Mouse (Mus musculus): ENCODE data around the gene Tmeff2. TPM values are rescaled to one million over a fixed set of nuclear protein-coding genes. Genes with fewer than 3 reads are reported as not detected.

The Tmeff2 gene
- total and polyA plus RNA-seq, 2 experiments from 2014 or later: 38.9 to 67.7 TPM

- Histone ChIP-seq H3K9ac (peak overlapping the region; percentile 83), H3K36me3 (ENCODE audit: insufficient read depth) (no peaks in the 10 kb centered on the region), H3K9me3 (ENCODE audit: low read length) (no peaks in the 10 kb centered on the region), H3K27me3 (ENCODE audit: insufficient read depth, low read length) (no peaks in the 10 kb centered on the region), H3K4me2 (ENCODE audit: low read depth) (peak overlapping the region; percentile 93), H3K4me1 (ENCODE audit: insufficient read depth) (0 out of 2 replicates have a peak, but pooled peaks cover 4% of the 10 kb centered on the region), H3K4me3 (ENCODE audit: low read depth, low read length) (peak overlapping the region; percentile 90), H3K27ac (ENCODE audit: low read depth, low read length) (peak overlapping the region; percentile 92)
- TF ChIP-seq CTCF (IDR thresholded peaks at IDR 0.05; ENCODE audit: low read depth): no peak
- 1% methylated on average over 35 of the region's 35 CpGs for WGBS
- DNase-seq (peak; percentile 55), ATAC-seq (peak; percentile 44)
Measured at GRCm38 (mm10) chr1:50927679-50928187, 27.3 kb downstream of the Tmeff2 start.

- Histone ChIP-seq H3K27ac (ENCODE audit: low read depth, low read length) (no peak overlapping the region), H3K9me3 (ENCODE audit: low read length) (no peaks in the 10 kb centered on the region), H3K27me3 (ENCODE audit: insufficient read depth, low read length) (no peaks in the 10 kb centered on the region), H3K4me3 (ENCODE audit: low read depth, low read length) (peak overlapping the region; percentile 90), H3K4me2 (ENCODE audit: low read depth) (peak overlapping the region; percentile 93), H3K36me3 (ENCODE audit: insufficient read depth) (no peaks in the 10 kb centered on the region), H3K4me1 (ENCODE audit: insufficient read depth) (0 out of 2 replicates have a peak, but pooled peaks cover 4% of the 10 kb centered on the region), H3K9ac (peak overlapping the region; percentile 25; the same call in 1 of the 2 replicates)
- TF ChIP-seq CTCF (IDR thresholded peaks at IDR 0.05; ENCODE audit: low read depth): no peak
- ATAC-seq: no peak
- 27% methylated on average over 3 of the region's 3 CpGs for WGBS
- no peak for DNase-seq
Measured at GRCm38 (mm10) chr1:50928776-50929175, 28.3 kb downstream of the Tmeff2 start.

DNA sequence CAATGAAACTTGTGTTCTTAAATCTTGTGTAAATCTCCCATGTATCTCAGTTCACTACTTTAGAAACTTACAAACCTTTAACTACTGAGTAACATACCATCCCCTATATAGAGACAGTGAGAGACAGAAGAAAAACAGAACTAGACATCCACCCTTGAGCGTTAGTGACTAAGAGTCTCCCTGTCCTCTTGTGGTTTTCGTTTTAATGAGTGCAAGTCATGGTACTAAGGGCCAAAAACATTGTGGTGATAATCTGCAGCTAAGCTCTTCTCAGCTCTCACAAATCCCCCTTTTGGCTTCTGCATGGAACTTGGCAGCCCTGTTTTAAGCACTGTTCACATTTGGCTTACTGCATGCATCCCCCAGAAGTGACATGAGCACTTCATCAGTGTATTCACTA, 34.6 kb downstream of the Tmeff2 start:
- H3K4me2 ChIP-seq (ENCODE audit: low read depth): no peak overlapping the region
- H3K9ac ChIP-seq: no peak overlapping the region
- no peak overlapping the region for H3K27ac ChIP-seq (ENCODE audit: low read depth, low read length)
- H3K4me1 ChIP-seq (ENCODE audit: insufficient read depth): 0 out of 2 replicates have a peak, but pooled peaks cover 4% of the 10 kb centered on the region
- H3K4me3 ChIP-seq (ENCODE audit: low read depth, low read length): no peak overlapping the region
- TF ChIP-seq CTCF (IDR thresholded peaks at IDR 0.05; ENCODE audit: low read depth): no peak
- H3K36me3 ChIP-seq (ENCODE audit: insufficient read depth): no peaks in the 10 kb centered on the region
- DNase-seq: no peak
- WGBS: 46% methylated on average over 2 of the region's 2 CpGs
- H3K9me3 ChIP-seq (ENCODE audit: low read length): no peaks in the 10 kb centered on the region
- H3K27me3 ChIP-seq (ENCODE audit: insufficient read depth, low read length): no peaks in the 10 kb centered on the region
- ATAC-seq: no peak

DNA sequence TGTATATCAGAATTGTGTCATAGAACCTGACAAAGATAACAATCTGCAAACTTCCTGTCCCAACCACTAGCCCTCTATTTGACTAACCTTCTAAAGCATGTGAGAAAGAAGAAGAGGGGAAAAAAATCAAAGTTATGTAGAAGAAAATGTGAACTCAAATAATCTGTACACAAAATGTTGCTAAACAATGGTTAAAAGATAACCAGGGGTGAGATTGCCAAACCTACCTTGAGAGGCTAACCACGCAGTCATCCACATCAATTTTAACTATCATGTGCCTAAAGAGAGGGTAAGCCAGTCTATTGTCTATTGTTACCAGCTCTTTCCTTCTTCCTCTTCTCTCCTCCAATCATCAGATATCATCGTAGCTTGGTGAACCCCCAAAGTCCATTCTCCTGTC, 35.0 kb downstream of the Tmeff2 start:
- H3K9me3 ChIP-seq (ENCODE audit: low read length): no peaks in the 10 kb centered on the region
- DNase-seq: no peak
- WGBS: 85% methylated on average over 2 of the region's 2 CpGs
- no peak for ATAC-seq
- no peaks in the 10 kb centered on the region for H3K36me3 ChIP-seq (ENCODE audit: insufficient read depth)
- H3K4me1 ChIP-seq (ENCODE audit: insufficient read depth): 0 out of 2 replicates have a peak, but pooled peaks cover 4% of the 10 kb centered on the region
- TF ChIP-seq CTCF (IDR thresholded peaks at IDR 0.05; ENCODE audit: low read depth): no peak
- no peak overlapping the region for H3K4me2 ChIP-seq (ENCODE audit: low read depth)
- no peak overlapping the region for H3K4me3 ChIP-seq (ENCODE audit: low read depth, low read length)
- H3K27ac ChIP-seq (ENCODE audit: low read depth, low read length): no peak overlapping the region
- H3K27me3 ChIP-seq (ENCODE audit: insufficient read depth, low read length): no peaks in the 10 kb centered on the region
- no peak overlapping the region for H3K9ac ChIP-seq

GRCm38 (mm10) chr1:50940131-50941039, 39.9 kb downstream of the Tmeff2 start:
- TF ChIP-seq CTCF (IDR thresholded peaks at IDR 0.05; ENCODE audit: low read depth): no peak
- ATAC-seq: peak; percentile 56; the same call in 1 of the 2 replicates
- Histone ChIP-seq H3K4me1 (ENCODE audit: insufficient read depth) (no peaks in the 10 kb centered on the region), H3K27me3 (ENCODE audit: insufficient read depth, low read length) (no peaks in the 10 kb centered on the region), H3K4me3 (ENCODE audit: low read depth, low read length) (no peak overlapping the region), H3K36me3 (ENCODE audit: insufficient read depth) (no peaks in the 10 kb centered on the region; the same call in 1 of the 2 replicates), H3K27ac (ENCODE audit: low read depth, low read length) (no peak overlapping the region), H3K9ac (no peak overlapping the region), H3K9me3 (ENCODE audit: low read length) (no peaks in the 10 kb centered on the region), H3K4me2 (ENCODE audit: low read depth) (no peak overlapping the region)
- no peak for DNase-seq
- 39% methylated on average over 7 of the region's 7 CpGs for WGBS

DNA sequence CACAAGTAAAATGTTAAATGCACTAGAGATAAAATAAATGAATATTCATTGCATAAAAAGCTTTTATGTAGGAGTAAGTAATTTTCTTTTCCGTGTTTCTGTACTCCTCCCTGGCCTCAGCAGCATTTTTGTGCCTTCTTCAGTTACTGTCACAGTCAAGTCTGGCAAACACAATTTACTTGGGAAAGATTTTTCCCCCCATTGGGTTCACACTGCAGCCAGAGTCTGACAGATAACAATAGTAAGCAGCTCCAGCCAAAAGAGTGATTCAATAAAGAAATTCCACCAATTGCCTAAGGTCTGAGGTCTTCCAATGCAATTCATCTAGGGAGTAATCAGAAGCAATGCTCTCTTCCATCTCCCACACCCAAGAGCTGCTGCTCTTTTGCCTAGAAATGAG, 48.1 kb downstream of the Tmeff2 start:
- no peaks in the 10 kb centered on the region for H3K36me3 ChIP-seq (ENCODE audit: insufficient read depth)
- H3K4me1 ChIP-seq (ENCODE audit: insufficient read depth): no peaks in the 10 kb centered on the region
- ATAC-seq (no peak), DNase-seq (no peak)
- no peaks in the 10 kb centered on the region for H3K27me3 ChIP-seq (ENCODE audit: insufficient read depth, low read length)
- H3K27ac ChIP-seq (ENCODE audit: low read depth, low read length): no peak overlapping the region
- no peak for TF ChIP-seq CTCF (IDR thresholded peaks at IDR 0.05; ENCODE audit: low read depth)
- no peak overlapping the region for H3K4me2 ChIP-seq (ENCODE audit: low read depth)
- no peaks in the 10 kb centered on the region for H3K9me3 ChIP-seq (ENCODE audit: low read length)
- H3K4me3 ChIP-seq (ENCODE audit: low read depth, low read length): no peak overlapping the region
- no peak overlapping the region for H3K9ac ChIP-seq
- WGBS: 35% methylated on average over 1 of the region's 1 CpGs

GRCm38 (mm10) chr1:50958844-50959243, 58.4 kb downstream of the Tmeff2 start:
- no peak overlapping the region for H3K4me3 ChIP-seq (ENCODE audit: low read depth, low read length)
- ATAC-seq: no peak
- H3K27ac ChIP-seq (ENCODE audit: low read depth, low read length): no peak overlapping the region

More at GRCm38 (mm10) chr1:50958844-50959243, 58.4 kb downstream of the Tmeff2 start:
- WGBS: 78% methylated on average over 1 of the region's 1 CpGs
- Histone ChIP-seq H3K4me1 (ENCODE audit: insufficient read depth) (no peaks in the 10 kb centered on the region), H3K27me3 (ENCODE audit: insufficient read depth, low read length) (no peaks in the 10 kb centered on the region), H3K36me3 (ENCODE audit: insufficient read depth) (no peaks in the 10 kb centered on the region), H3K4me2 (ENCODE audit: low read depth) (no peak overlapping the region), H3K9ac (no peak overlapping the region), H3K9me3 (ENCODE audit: low read length) (no peaks in the 10 kb centered on the region)
- DNase-seq: no peak
- TF ChIP-seq CTCF (IDR thresholded peaks at IDR 0.05; ENCODE audit: low read depth): no peak
